Mouse (Mus musculus): ENCODE results near the gene Npepps. TPM values are rescaled to one million over a fixed set of nuclear protein-coding genes. Genes with fewer than 3 reads are reported as not detected.

Gene Npepps
- polyA plus RNA-seq, 1 experiment from 2014 or later, result 88.5 TPM

GRCm38 (mm10) chr11:97309911-97310571, 29.6 kb upstream of the Npepps start:
- H3K4me1 ChIP-seq, result peaks cover 23% of the 10 kb centered on the region
- H3K36me3 ChIP-seq, result no peaks in the 10 kb centered on the region
- peak overlapping the region; percentile 39 for H3K9ac ChIP-seq
- WGBS, result under 1% methylated on average over 25 of the region's 25 CpGs
- peak overlapping the region; percentile 67 for H3K4me2 ChIP-seq
- peak overlapping the region; percentile 7 for H3K27ac ChIP-seq
- H3K4me3 ChIP-seq (replicated peaks), result peak overlapping the region; percentile 45
- ATAC-seq (replicated peaks; ENCODE audit: low FRiP score), result peak; percentile 67
- no peaks in the 10 kb centered on the region for H3K27me3 ChIP-seq
- no peaks in the 10 kb centered on the region for H3K9me3 ChIP-seq (replicated peaks)

GRCm38 (mm10) chr11:97309451-97309836, 29.0 kb upstream of the Npepps start:
- Histone ChIP-seq H3K36me3 (no peaks in the 10 kb centered on the region), H3K9me3 (replicated peaks) (no peaks in the 10 kb centered on the region), H3K27me3 (no peaks in the 10 kb centered on the region), H3K4me2 (peak overlapping the region; percentile 67), H3K4me1 (peaks cover 21% of the 10 kb centered on the region), H3K4me3 (replicated peaks) (peak overlapping the region; percentile 45), H3K27ac (peak overlapping the region; percentile 7), H3K9ac (peak overlapping the region; percentile 39)
- peak; percentile 45; the same call in 1 of the 2 replicates for ATAC-seq (replicated peaks; ENCODE audit: low FRiP score)
- 5% methylated on average over 9 of the region's 9 CpGs for WGBS

DNA sequence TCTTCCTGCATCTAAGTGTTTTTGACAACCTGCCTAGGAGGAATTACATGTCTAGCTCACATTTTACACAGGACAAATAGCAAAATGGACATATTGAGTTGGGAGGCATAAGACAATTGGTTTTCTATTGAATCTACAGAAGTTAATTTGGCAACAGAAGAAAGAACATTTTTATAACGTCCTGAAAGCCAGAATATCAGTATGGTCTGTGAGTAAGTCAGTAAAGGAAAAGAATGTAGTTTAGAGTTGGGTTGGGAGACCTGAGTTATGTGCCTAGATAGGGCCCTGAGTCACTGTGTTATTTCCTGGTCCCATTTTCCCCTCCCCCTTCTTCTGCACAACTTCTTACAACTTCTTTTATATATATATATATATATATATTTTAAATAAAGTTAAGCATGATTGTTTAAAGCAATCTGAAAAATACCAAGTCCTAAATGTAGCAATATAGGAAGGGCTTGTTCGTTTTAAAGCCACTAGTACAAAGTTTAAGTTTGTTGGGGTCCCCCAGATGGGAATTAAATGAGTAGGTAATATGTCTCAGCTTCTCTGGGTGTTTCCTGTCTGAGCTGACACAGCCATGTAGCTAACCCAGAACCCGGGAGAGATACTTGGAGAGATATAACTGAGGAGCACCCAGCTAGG, 28.5 kb upstream of the Npepps start:
- Histone ChIP-seq H3K27ac (peak overlapping the region; percentile 7; the same call in 1 of the 2 replicates), H3K4me3 (replicated peaks) (peak overlapping the region; percentile 45), H3K4me2 (peak overlapping the region; percentile 67), H3K9me3 (replicated peaks) (no peaks in the 10 kb centered on the region), H3K36me3 (no peaks in the 10 kb centered on the region), H3K9ac (0 out of 2 replicates have a peak overlapping the region, but pooled peaks have one; percentile 39), H3K4me1 (peaks cover 21% of the 10 kb centered on the region), H3K27me3 (no peaks in the 10 kb centered on the region)
- 34% methylated on average over 3 of the region's 3 CpGs for WGBS
- ATAC-seq (replicated peaks; ENCODE audit: low FRiP score), result no peak

DNA sequence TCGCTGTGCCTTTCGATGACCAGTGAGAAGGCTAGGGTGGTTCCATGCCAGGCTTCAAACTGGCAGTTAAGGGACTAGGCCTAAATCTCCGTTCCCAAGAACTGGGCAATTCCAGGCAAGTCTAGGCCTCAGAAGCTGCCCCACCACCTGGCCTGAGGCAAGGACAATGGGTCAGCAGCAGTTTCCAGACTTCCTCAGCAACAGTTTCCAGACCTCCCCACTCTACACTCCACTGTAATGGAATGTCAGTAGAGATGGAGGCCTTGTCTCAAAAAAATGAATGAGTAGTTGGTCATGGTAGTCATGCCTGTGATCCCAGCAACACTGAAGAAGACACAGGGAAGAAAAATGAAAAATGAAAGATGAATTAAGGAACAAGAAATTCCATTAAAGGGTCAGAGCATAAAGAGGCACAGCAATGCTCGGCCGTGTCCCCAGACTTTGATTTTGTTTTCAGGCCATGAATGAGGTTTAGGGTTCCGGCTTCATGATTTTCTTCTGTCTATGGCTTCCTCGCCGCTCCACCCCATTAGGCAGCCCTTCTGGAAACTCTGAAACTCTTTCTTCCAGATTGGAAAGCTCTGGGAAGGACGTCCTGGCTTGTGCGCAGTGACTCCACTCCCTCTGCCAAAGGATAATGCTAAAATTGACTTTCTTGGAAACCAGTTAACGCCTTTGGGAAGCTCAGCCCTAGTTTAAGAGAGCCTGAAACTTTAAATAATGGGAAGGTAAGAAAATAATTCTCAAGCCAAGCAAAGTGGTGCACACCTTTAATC, 27.0 kb upstream of the Npepps start:
- 94% methylated on average over 11 of the region's 11 CpGs for WGBS

DNA sequence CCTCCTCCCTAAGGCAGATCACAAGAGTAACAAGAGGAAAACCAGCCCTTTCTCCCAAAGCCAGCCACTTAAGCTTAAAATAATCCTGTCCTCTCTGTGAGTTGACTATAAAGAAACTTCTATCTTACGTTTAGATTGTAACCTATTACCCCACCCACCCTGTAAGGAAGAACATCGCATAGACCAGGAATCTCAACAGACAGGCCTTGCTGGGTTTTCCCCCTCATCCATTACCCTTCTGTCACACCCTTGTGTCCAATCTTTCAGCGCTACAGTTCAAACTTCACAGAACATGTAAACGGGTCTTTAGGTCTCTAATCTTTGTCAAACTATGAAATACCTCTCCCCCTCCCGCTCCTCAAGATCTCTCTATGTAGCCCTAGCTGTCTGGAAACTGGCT, 24.2 kb upstream of the Npepps start:
- Histone ChIP-seq H3K27me3 (no peaks in the 10 kb centered on the region), H3K9me3 (replicated peaks) (no peaks in the 10 kb centered on the region), H3K27ac (no peak overlapping the region), H3K4me1 (peaks cover 10% of the 10 kb centered on the region), H3K4me2 (no peak overlapping the region), H3K9ac (no peak overlapping the region), H3K4me3 (replicated peaks) (no peak overlapping the region), H3K36me3 (no peaks in the 10 kb centered on the region)
- 77% methylated on average over 5 of the region's 5 CpGs for WGBS
- ATAC-seq (replicated peaks; ENCODE audit: low FRiP score), result no peak

More for the DNA sequence above, 27.0 kb upstream of the Npepps start:
- Histone ChIP-seq H3K4me2 (no peak overlapping the region), H3K9ac (no peak overlapping the region), H3K27ac (no peak overlapping the region), H3K27me3 (no peaks in the 10 kb centered on the region), H3K9me3 (replicated peaks) (no peaks in the 10 kb centered on the region), H3K4me3 (replicated peaks) (no peak overlapping the region), H3K4me1 (peaks cover 21% of the 10 kb centered on the region), H3K36me3 (no peaks in the 10 kb centered on the region)
- no peak for ATAC-seq (replicated peaks; ENCODE audit: low FRiP score)

GRCm38 (mm10) chr11:97302231-97302781, 21.9 kb upstream of the Npepps start:
- H3K9ac ChIP-seq, result no peak overlapping the region
- no peak overlapping the region for H3K4me2 ChIP-seq
- no peak overlapping the region for H3K4me3 ChIP-seq (replicated peaks)
- peaks cover 4% of the 10 kb centered on the region; the same call in 1 of the 2 replicates for H3K4me1 ChIP-seq
- no peak for ATAC-seq (replicated peaks; ENCODE audit: low FRiP score)
- WGBS, result 30% methylated on average over 7 of the region's 7 CpGs
- no peaks in the 10 kb centered on the region for H3K27me3 ChIP-seq
- H3K27ac ChIP-seq, result no peak overlapping the region
- no peaks in the 10 kb centered on the region for H3K9me3 ChIP-seq (replicated peaks)
- no peaks in the 10 kb centered on the region for H3K36me3 ChIP-seq

DNA sequence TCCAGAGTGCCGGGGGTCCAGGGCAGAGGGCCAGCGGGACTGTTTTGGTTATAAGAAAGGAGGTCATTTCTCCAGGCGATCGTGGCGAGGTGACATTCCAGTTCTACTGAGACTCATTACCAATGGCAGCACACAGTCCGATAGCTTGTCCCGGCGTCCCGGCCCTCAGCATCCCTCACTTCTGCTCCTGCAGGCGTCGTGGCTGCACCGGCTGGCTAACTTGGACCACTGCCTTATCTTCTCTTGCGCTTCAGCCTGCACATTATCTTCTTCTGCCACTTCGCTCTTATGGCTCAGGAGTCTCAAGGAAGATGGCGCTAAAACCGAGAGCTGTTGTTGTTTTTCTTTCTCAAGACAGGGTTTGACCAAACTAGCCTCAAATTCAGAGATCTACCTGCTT, 21.0 kb upstream of the Npepps start:
- no peaks in the 10 kb centered on the region for H3K9me3 ChIP-seq (replicated peaks)
- H3K27ac ChIP-seq, result no peak overlapping the region
- ATAC-seq (replicated peaks; ENCODE audit: low FRiP score), result no peak
- H3K27me3 ChIP-seq, result no peaks in the 10 kb centered on the region
- WGBS, result 84% methylated on average over 16 of the region's 16 CpGs
- no peaks in the 10 kb centered on the region for H3K36me3 ChIP-seq
- no peak overlapping the region for H3K4me2 ChIP-seq
- no peak overlapping the region for H3K9ac ChIP-seq
- peaks cover 4% of the 10 kb centered on the region; the same call in 1 of the 2 replicates for H3K4me1 ChIP-seq
- H3K4me3 ChIP-seq (replicated peaks), result no peak overlapping the region

DNA sequence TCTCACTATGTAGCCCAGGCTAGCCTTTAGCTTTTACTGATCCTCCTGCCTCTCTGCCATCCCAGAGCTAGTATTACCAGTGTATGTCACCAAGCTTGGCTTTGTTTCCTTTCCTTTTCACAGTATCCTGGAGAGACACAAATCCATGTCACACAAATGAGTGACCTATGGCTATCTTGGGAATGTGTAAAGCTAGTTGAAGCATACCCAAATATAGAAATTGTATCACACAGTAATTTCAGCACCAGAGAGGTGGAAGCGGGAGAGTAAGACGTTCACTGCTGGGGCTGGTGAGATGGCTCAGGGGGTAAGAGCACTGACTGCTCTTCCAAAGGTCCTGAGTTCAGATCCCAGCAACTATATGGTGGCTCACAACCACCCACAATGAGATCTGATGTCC, 19.5 kb upstream of the Npepps start:
- WGBS, result 87% methylated on average over 2 of the region's 2 CpGs
- no peaks in the 10 kb centered on the region for H3K36me3 ChIP-seq
- H3K27ac ChIP-seq, result no peak overlapping the region
- ATAC-seq (replicated peaks; ENCODE audit: low FRiP score), result no peak
- no peak overlapping the region for H3K9ac ChIP-seq
- no peaks in the 10 kb centered on the region for H3K9me3 ChIP-seq (replicated peaks)
- H3K27me3 ChIP-seq, result no peaks in the 10 kb centered on the region
- H3K4me2 ChIP-seq, result no peak overlapping the region
- no peak overlapping the region for H3K4me3 ChIP-seq (replicated peaks)
- peaks cover 4% of the 10 kb centered on the region; the same call in 1 of the 2 replicates for H3K4me1 ChIP-seq

- ATAC-seq (replicated peaks; ENCODE audit: low FRiP score), result no peak
- Histone ChIP-seq H3K9ac (no peak overlapping the region), H3K4me1 (no peaks in the 10 kb centered on the region; the same call in 1 of the 2 replicates), H3K27me3 (no peaks in the 10 kb centered on the region), H3K4me3 (replicated peaks) (no peak overlapping the region), H3K9me3 (replicated peaks) (no peaks in the 10 kb centered on the region), H3K4me2 (no peak overlapping the region), H3K36me3 (no peaks in the 10 kb centered on the region), H3K27ac (no peak overlapping the region)
- WGBS, result 89% methylated on average over 3 of the region's 4 CpGs
These were observed 16.1 kb upstream of the Npepps start for GRCm38 (mm10) chr11:97296542-97296941.

DNA sequence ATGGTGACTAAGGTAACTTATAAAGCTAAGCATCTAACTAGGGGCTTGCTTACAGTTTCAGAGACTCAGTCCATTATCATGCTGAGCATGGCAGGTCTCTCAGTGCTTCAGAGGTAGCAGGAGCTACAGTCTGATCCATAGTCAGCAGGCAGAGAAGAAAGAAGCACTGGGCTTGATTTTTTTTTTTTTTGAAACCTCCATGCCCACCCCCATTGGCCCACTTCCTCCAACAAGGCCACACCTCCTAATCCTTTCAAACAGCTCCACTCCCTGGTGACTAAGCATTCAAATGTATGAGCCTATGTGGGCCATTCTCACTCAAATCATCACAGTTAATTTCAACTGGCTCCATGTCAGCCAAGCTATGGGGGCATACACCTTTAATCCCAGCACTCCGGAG, 12.3 kb upstream of the Npepps start:
- ATAC-seq (replicated peaks; ENCODE audit: low FRiP score), result no peak
- Histone ChIP-seq H3K4me2 (no peak overlapping the region), H3K27me3 (no peaks in the 10 kb centered on the region), H3K4me1 (no peaks in the 10 kb centered on the region), H3K27ac (no peak overlapping the region), H3K4me3 (replicated peaks) (no peak overlapping the region), H3K36me3 (no peaks in the 10 kb centered on the region), H3K9me3 (replicated peaks) (no peaks in the 10 kb centered on the region), H3K9ac (no peak overlapping the region)
- 90% methylated on average over 1 of the region's 1 CpGs for WGBS

- Histone ChIP-seq H3K36me3 (no peaks in the 10 kb centered on the region), H3K27me3 (no peaks in the 10 kb centered on the region), H3K9me3 (replicated peaks) (no peaks in the 10 kb centered on the region), H3K4me2 (no peak overlapping the region), H3K4me1 (peaks cover 8% of the 10 kb centered on the region), H3K27ac (no peak overlapping the region), H3K9ac (no peak overlapping the region), H3K4me3 (replicated peaks) (no peak overlapping the region)
- WGBS, result 51% methylated on average over 12 of the region's 12 CpGs
- no peak for ATAC-seq (replicated peaks; ENCODE audit: low FRiP score)
These were observed 9.1 kb upstream of the Npepps start for GRCm38 (mm10) chr11:97289276-97290230.
